20 mouse cellular contexts compared by ENCODE assay signal in the genomic region with DNA sequence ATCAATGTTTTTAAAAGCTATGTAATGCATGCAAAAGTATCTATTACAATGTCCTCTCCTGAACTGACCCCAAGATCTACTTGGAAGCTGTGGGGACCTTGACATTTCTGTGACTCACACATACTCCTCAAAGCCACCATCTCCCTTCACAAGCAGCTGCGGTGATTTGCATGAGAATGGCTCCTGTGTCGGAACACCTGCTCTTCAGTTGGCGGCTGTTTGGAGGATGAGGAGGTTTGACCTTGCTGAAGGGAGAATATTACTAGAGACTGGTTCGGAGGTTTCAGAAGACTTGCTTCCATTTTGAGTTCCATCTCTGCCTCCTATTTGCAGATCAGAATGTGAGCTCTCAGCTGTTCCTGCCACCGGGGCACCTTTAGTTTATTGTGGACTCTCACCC. TPM values are rescaled to one million over a fixed set of nuclear protein-coding genes. Genes with fewer than 3 reads are reported as not detected.
DNase-seq lines count a peak whose midpoint lies in the region; ATAC-seq and TF ChIP-seq lines count a peak whose summit lies in the region.
"Had no signal": no experiment of that assay in that cellular context is flagged by ENCODE, and none has a peak within 500 bp of the region (broad histone marks: within the 10 kb centered on the region; RNA-seq: fewer than 3 reads in every experiment).

No protein-coding gene starts in this region.

- no peaks in the 10 kb centered on the region for H3K4me1 ChIP-seq in ES-Bruce4 (ENCODE audit: control insufficient read depth, insufficient read depth, low read length)
- H3K4me1 ChIP-seq: embryonic facial prominence, embryonic 10.5 days; embryonic facial prominence, embryonic 12.5 days; forebrain, embryonic 13.5 days; forebrain, embryonic 15.5 days had no signal

- DNase-seq in adrenal gland, adult (ENCODE audit: inconsistent age in 2 of 2, low spot score in 1 of 2), result peak; percentile 13 to 52
- no peak for DNase-seq in adrenal gland, adult 8-10 months
- DNase-seq in A20 (ENCODE audit: low read depth, low spot score), result peak; percentile 73
- DNase-seq in brain, embryonic 14.5 days (ENCODE audit: low read depth), result peak; percentile 22
- no peak for DNase-seq in thymus, postnatal 4 days
- DNase-seq: adrenal gland, postnatal 10 days; adrenal gland, postnatal 25 days; cerebellum, adult 11-12 months; cerebellum, adult 8-10 months; cerebellum, adult 9-11 months; cerebellum, postnatal 14 days; gastrocnemius, adult 2 months had no signal

- H3K4me3 ChIP-seq in ES-Bruce4 (ENCODE audit: low read depth, low read length), result no peak overlapping the region
- H3K4me3 ChIP-seq: embryonic facial prominence, embryonic 10.5 days; embryonic facial prominence, embryonic 12.5 days; forebrain, embryonic 13.5 days; forebrain, embryonic 15.5 days; gastrocnemius, adult 2 months had no signal

- peak; percentile 91 for TF ChIP-seq EP300 in ES-Bruce4 (IDR thresholded peaks at IDR 0.05; ENCODE audit: insufficient read depth, low read depth, low read length)

- ATAC-seq in CD4-positive, CD25-positive, alpha-beta regulatory T cell, adult 4 months, result no peak
- ATAC-seq: forebrain, embryonic 13.5 days; forebrain, embryonic 15.5 days; Patski had no signal

- H3K36me3 ChIP-seq in ES-Bruce4 (ENCODE audit: control insufficient read depth, insufficient read depth, low read length, poor library complexity, severe bottlenecking), result no peaks in the 10 kb centered on the region
- H3K36me3 ChIP-seq: embryonic facial prominence, embryonic 10.5 days; embryonic facial prominence, embryonic 12.5 days; forebrain, embryonic 15.5 days; G1E had no signal

- H3K27me3 ChIP-seq in ES-Bruce4 (ENCODE audit: control insufficient read depth, insufficient read depth, low read length, poor library complexity, severe bottlenecking), result no peaks in the 10 kb centered on the region
- H3K27me3 ChIP-seq: embryonic facial prominence, embryonic 12.5 days; forebrain, embryonic 15.5 days; Patski had no signal

- no peak overlapping the region for H3K27ac ChIP-seq in ES-Bruce4 (ENCODE audit: insufficient read depth, low read length)
- H3K27ac ChIP-seq: embryonic facial prominence, embryonic 10.5 days; embryonic facial prominence, embryonic 12.5 days; forebrain, embryonic 13.5 days; forebrain, embryonic 15.5 days; gastrocnemius, adult 2 months had no signal

- no peak for TF ChIP-seq CTCF in ES-Bruce4 (IDR thresholded peaks at IDR 0.05; ENCODE audit: low read depth, low read length)
- TF ChIP-seq CTCF in brain, embryonic 14.5 days (IDR thresholded peaks at IDR 0.05; ENCODE audit: borderline replicate concordance, extremely low read depth, insufficient read depth, insufficient read length), result no peak

- TF ChIP-seq POLR2A in ES-Bruce4 (IDR thresholded peaks at IDR 0.05; ENCODE audit: insufficient read depth, low read length), result no peak
- TF ChIP-seq POLR2A in brain, embryonic 14.5 days (IDR thresholded peaks at IDR 0.05; ENCODE audit: borderline replicate concordance, extremely low read depth, insufficient read depth, insufficient read length, poor library complexity, severe bottlenecking), result no peak

- H3K9me3 ChIP-seq in ES-Bruce4 (replicated peaks; ENCODE audit: control insufficient read depth, insufficient read depth, low read length, poor library complexity, severe bottlenecking), result no peaks in the 10 kb centered on the region; the same call in none of the 2 replicates
- H3K9me3 ChIP-seq: embryonic facial prominence, embryonic 10.5 days; embryonic facial prominence, embryonic 12.5 days; forebrain, embryonic 13.5 days; forebrain, embryonic 15.5 days; G1E had no signal

- no peak overlapping the region for H3K9ac ChIP-seq in ES-Bruce4 (ENCODE audit: low read depth, poor library complexity, severe bottlenecking)
- H3K9ac ChIP-seq: embryonic facial prominence, embryonic 12.5 days; forebrain, embryonic 13.5 days; forebrain, embryonic 15.5 days had no signal

RNA-seq across cellular contexts. Expression of a gene that starts 7.8 kb away (rescaled TPM):
- 1 to 10 TPM; 4.9 to 9.8 (median 7.4) TPM for total RNA-seq in adrenal gland, adult 8-10 months (2022)
- polyA plus RNA-seq in ES-Bruce4 (2011; ENCODE audit: insufficient read depth, insufficient read length, low read depth, missing spikeins), result 4.8 and 5.1 TPM in 2 replicates
- 10.3 and 15.5 TPM in 2 replicates for polyA plus RNA-seq in brain, embryonic 14.5 days (2012; rRNA removed)
- polyA plus RNA-seq in CD4-positive, CD25-positive, alpha-beta regulatory T cell, adult 4 months (2017; shearing (Covaris generic)), result 1 to 10 TPM; 4.2 to 6.9 TPM
- polyA plus RNA-seq: G1E had no signal

RNA-seq across cellular contexts. Expression of a gene that starts 57.0 kb away (rescaled TPM):
- total RNA-seq in adrenal gland, adult 8-10 months (2022), result 10 to 100 TPM; 65.1 to 70.3 (median 68.0) TPM
- polyA plus RNA-seq in ES-Bruce4 (2011; ENCODE audit: insufficient read depth, insufficient read length, low read depth, missing spikeins), result 62.2 and 65.1 TPM in 2 replicates
- polyA plus RNA-seq in brain, embryonic 14.5 days (2012; rRNA removed), result 26.3 and 30.9 TPM in 2 replicates
- 10 to 100 TPM; 55.1 to 57.8 TPM for polyA plus RNA-seq in CD4-positive, CD25-positive, alpha-beta regulatory T cell, adult 4 months (2017; shearing (Covaris generic))

Comparison
In these comparisons a context has a peak if more than half of its experiments do, and no peak if none do; other contexts are left out.
1. DNase-seq: peak in adrenal gland, adult (2 of 2), A20 (single experiment) and brain, embryonic 14.5 days (single experiment); none in adrenal gland, adult 8-10 months (single experiment) and thymus, postnatal 4 days (single experiment).